Mouse (Mus musculus) small intestine, adult 2 months (tissue): ENCODE results near the gene Igfbp3.

Experiments used
- CTCF ChIP-seq: fragments of 200-500 bp; IDR thresholded peaks from 2 replicates; pipeline ENCODE4 v1.5.1; 2012; ENCODE audit warnings: low read depth, mild to moderate bottlenecking, control low read depth, inconsistent platforms, low read length, moderate library complexity, mixed read lengths; ENCODE audit not compliant: insufficient replicate concordance, insufficient read length; ENCODE audit errors: extremely low read depth
- POLR2A ChIP-seq: fragments of 200-500 bp; IDR thresholded peaks from 2 replicates; pipeline ENCODE4 v1.6.1; 2012; ENCODE audit warnings: low read depth, mild to moderate bottlenecking, control low read depth, inconsistent platforms, low read length, moderate library complexity

GRCm38 (mm10) chr11:7250870-7251269, 37.1 kb upstream of the Igfbp3 start:
- no peak for TF ChIP-seq CTCF
- TF ChIP-seq POLR2A = no peak
